Mouse (Mus musculus): Measurements from ENCODE around the gene Ablim2.

DNA sequence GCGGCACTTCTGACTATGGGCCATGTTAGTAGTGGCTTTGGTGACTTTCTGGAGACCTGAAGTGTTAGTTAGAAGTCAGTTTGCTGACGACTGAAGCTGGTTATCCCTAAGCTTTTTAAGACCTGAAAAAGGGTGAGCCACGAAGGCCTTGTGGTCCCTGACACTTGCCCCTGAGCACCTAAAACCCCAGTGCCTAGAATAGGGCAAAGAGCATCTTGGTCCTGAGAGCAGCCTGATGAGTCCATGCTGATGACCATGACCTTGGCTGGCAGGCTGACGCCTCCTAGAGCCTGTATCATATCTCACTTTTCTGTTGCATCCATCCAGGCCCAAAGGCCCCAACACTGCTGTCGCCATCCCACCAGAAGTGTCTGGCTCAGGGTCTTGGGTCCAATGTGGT is 12.3 kb upstream of the Ablim2 start:
- TF ChIP-seq POLR2A (IDR thresholded peaks at IDR 0.05; ENCODE audit: borderline replicate concordance, low read depth, low read length) (no peak), CTCF (IDR thresholded peaks at IDR 0.05; ENCODE audit: low read depth, low read length) (no peak)
